ENCODE assay signal across 23 mouse cellular contexts in the genomic region with DNA sequence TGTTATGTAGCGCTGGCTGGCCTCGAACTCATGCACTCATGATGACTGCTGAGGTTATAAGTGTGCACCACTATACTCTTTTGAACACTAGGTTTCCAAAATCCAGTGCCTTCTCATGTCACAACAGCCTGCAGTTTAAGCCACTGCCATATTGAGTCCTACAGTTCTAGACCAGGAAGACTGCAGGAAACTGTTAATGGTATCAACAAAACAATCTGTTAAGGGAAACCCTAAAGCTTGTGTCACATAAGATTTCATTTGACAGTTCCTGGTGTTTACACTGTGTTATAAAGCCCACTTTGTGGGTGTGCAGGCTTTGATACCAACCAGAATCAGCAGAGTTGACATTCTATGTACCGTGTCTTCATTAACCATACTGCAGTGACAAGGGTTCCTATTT. TPM values are rescaled to one million over a fixed set of nuclear protein-coding genes. Genes with fewer than 3 reads are reported as not detected.
DNase-seq lines count a peak whose midpoint lies in the region; ATAC-seq and TF ChIP-seq lines count a peak whose summit lies in the region.
"Had no signal": no experiment of that assay in that cellular context is flagged by ENCODE, and none has a peak within 500 bp of the region (broad histone marks: within the 10 kb centered on the region; RNA-seq: fewer than 3 reads in every experiment).

No protein-coding gene starts in this region.

- no peak overlapping the region for H3K4me3 ChIP-seq in gastrocnemius, adult 2 months
- H3K4me3 ChIP-seq: embryonic facial prominence, embryonic 13.5 days; embryonic facial prominence, embryonic 15.5 days; erythroblast, embryonic 14.5 days; forebrain, embryonic 10.5 days; forebrain, embryonic 12.5 days had no signal

- peak; percentile 15 to 20; a peak in 3 of 4 replicates for ATAC-seq in hematopoietic stem cell, adult 5-6 weeks (replicated peaks in 1 of 2; ENCODE audit: insufficient read depth in 1 of 2, low FRiP score in 2 of 2, low TSS enrichment in 1 of 2, low read depth in 1 of 2, poor library complexity in 2 of 2, severe bottlenecking in 2 of 2)
- ATAC-seq in megakaryocyte-erythroid progenitor cell, adult 5-6 weeks (replicated peaks; ENCODE audit: low FRiP score, low TSS enrichment, poor library complexity, severe bottlenecking), result peak; percentile 19; the same call in 1 of the 2 replicates
- ATAC-seq: activated CD4-positive, CD25-positive, alpha-beta regulatory T cell, adult 4 months; forebrain, embryonic 14.5 days; forebrain, embryonic 16.5 days; Patski had no signal

- no peak for TF ChIP-seq CTCF in gastrocnemius, adult 2 months (IDR thresholded peaks at IDR 0.05)

- intact Hi-C loops in left cerebral cortex, postnatal 10 days (cut with DNase I), result loop anchor here (10.0 kb wide), 2 partner anchors 308 to 388 kb away; no protein-coding TSS in a partner anchor
- intact Hi-C loops in gastrocnemius, adult 2 months (cut with DNase I), result loop anchor here (10.0 kb wide), 4 partner anchors 148 to 488 kb away; no protein-coding TSS in a partner anchor

- DNase-seq in 416B (ENCODE audit: low read depth), result peak; percentile 95
- no peak for DNase-seq in left cerebral cortex, postnatal 10 days (ENCODE audit: extremely low spot score in 1 of 2, low spot score in 2 of 2)
- no peak for DNase-seq in gastrocnemius, adult 2 months
- DNase-seq: adrenal gland, adult 8-10 months; adrenal gland, postnatal 14 days; adrenal gland, postnatal 36 days; cerebellum, adult 11-12 months; cerebellum, adult 2 months; cerebellum, adult 9-10 months; cerebellum, postnatal 10 days; cerebellum, postnatal 25 days; embryo, embryonic 11 days had no signal

- H3K27ac ChIP-seq in gastrocnemius, adult 2 months, result no peak overlapping the region
- H3K27ac ChIP-seq: embryonic facial prominence, embryonic 13.5 days; embryonic facial prominence, embryonic 15.5 days; forebrain, embryonic 10.5 days; forebrain, embryonic 12.5 days had no signal

RNA-seq across cellular contexts. Expression of a gene that starts 3.6 kb away (rescaled TPM):
- 58.3 and 66.5 TPM in 2 replicates for total RNA-seq in hematopoietic stem cell, adult 5-6 weeks (2017)
- total RNA-seq in megakaryocyte-erythroid progenitor cell, adult 5-6 weeks (2014; fragmentation: Nextera tagmentation), result 53.0 and 55.6 TPM in 2 replicates
- total RNA-seq in megakaryocyte-erythroid progenitor cell, adult 5-6 weeks (2017), result 30.3 and 41.7 TPM in 2 replicates
- total RNA-seq in left cerebral cortex, postnatal 10 days (2021), result 10 to 100 TPM; 83.4 to 86.9 TPM
- 10 to 100 TPM; 38.7 to 38.9 TPM for total RNA-seq in gastrocnemius, adult 2 months (2021)
